Mouse (Mus musculus) lung, embryonic 15.5 days (tissue): Measurements from ENCODE around the gene Pde6d. TPM values are rescaled to one million over a fixed set of nuclear protein-coding genes. Genes with fewer than 3 reads are reported as not detected.

Source experiments
- ATAC-seq: fragments of 200-750 bp; cut with Nextera tagmentation; 2 replicates; pipeline ENCODE4 v1.8.0; 2017; ENCODE audit warnings: moderate number of reproducible peaks, borderline replicate concordance; ENCODE audit not compliant: low FRiP score, low TSS enrichment; ENCODE audit errors: extremely low read depth
- H3K27ac ChIP-seq: fragments of 300-500 bp; sonication (generic); 2 replicates; pipeline ENCODE4 v1.5.1; 2015; ENCODE audit warnings: moderate library complexity, mild to moderate bottlenecking, inconsistent platforms
- H3K27me3 ChIP-seq: fragments of 300-500 bp; sonication (generic); 2 replicates; pipeline ENCODE4 v1.6.1; 2015; ENCODE audit warnings: inconsistent platforms
- H3K36me3 ChIP-seq: fragments of 300-500 bp; sonication (generic); 2 replicates; pipeline ENCODE4 v1.6.1; 2015; ENCODE audit warnings: inconsistent platforms
- H3K4me1 ChIP-seq: fragments of 300-500 bp; sonication (generic); 2 replicates; pipeline ENCODE4 v1.6.1; 2015; ENCODE audit warnings: inconsistent platforms
- H3K4me2 ChIP-seq: fragments of 300-500 bp; sonication (generic); 2 replicates; pipeline ENCODE4 v1.6.1; 2015; ENCODE audit warnings: inconsistent platforms, mild to moderate bottlenecking, moderate library complexity
- H3K4me3 ChIP-seq: fragments of 300-500 bp; sonication (generic); 2 replicates; pipeline ENCODE4 v1.5.1; 2015; ENCODE audit warnings: mild to moderate bottlenecking, inconsistent platforms
- H3K9ac ChIP-seq: fragments of 300-500 bp; sonication (generic); 2 replicates; pipeline ENCODE4 v1.6.1; 2015; ENCODE audit warnings: inconsistent platforms
- H3K9me3 ChIP-seq: fragments of 300-500 bp; sonication (generic); 2 replicates; pipeline ENCODE4 v1.6.1; 2016; ENCODE audit warnings: inconsistent platforms
- WGBS: fragments of 180-500 bp; shearing (Covaris S2); methylation state at CpG from one replicate; pipeline ENCODE4 v1.1.7; 2015; 5-methylcytosine and 5-hydroxymethylcytosine counted together
- polyA plus RNA-seq: library from polyadenylated mRNA; unstranded; fragments of >200 nt; fragmentation: Nextera tagmentation; extraction: Ambion mirVana; gene quantifications from 2 replicates; pipeline ENCODE4 v1.2.1, GENCODE M21; 2015

Pde6d gene
- polyA plus RNA-seq, 1 experiment from 2014 or later: 64.4 TPM

DNA sequence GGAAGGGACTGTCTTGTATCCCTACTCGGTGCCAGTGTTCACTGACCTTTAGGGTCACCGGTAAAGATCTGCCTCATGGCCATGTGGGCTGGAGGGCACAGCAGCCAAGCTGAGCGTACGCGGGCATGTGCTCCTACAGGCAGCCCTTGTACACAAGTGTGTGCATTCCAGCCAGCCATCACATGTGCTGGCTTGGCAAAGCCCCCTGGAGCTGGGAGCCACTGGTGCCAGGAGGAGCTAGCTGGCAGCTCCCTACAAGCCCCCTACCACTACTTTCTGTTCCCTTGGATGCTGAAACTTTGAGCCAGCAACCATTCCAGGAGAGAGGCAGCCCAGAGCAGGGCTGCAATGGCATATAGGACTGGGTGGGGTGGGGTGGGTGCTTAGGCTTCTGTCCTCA, 76.0 kb downstream of the Pde6d start:
- WGBS: 81% methylated on average over 5 of the region's 5 CpGs
- Histone ChIP-seq H3K9me3 (no peaks in the 10 kb centered on the region), H3K36me3 (no peaks in the 10 kb centered on the region), H3K27ac (no peak overlapping the region), H3K27me3 (no peaks in the 10 kb centered on the region), H3K4me2 (no peak overlapping the region), H3K9ac (no peak overlapping the region), H3K4me1 (peaks cover 51% of the 10 kb centered on the region), H3K4me3 (no peak overlapping the region)
- ATAC-seq: no peak

DNA sequence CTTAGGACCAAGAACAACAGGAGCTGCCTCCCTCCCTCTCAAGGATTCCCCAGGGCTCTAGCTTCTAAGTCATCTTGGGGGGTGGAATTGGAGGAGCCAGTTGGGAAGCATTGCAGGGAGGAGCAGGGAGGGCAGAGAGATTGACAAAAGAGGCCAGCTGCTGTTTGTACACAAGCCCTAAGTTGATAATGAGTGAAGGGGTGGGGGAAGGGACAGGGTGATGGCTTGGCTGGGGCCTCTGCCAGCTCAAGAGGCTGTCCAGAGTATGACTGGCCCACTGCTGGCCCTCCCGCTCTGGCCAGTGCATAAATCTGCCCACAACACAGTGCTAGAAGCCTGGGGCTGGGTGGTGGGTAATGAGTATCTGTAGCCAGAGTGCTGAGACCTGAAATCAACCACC, 77.0 kb downstream of the Pde6d start:
- H3K4me2 ChIP-seq: peak overlapping the region; percentile 85
- H3K9me3 ChIP-seq: no peaks in the 10 kb centered on the region
- peak overlapping the region; percentile 64 for H3K9ac ChIP-seq
- ATAC-seq: no peak
- H3K36me3 ChIP-seq: no peaks in the 10 kb centered on the region
- H3K27ac ChIP-seq: peak overlapping the region; percentile 99
- peak overlapping the region; percentile 45; the same call in 1 of the 2 replicates for H3K4me3 ChIP-seq
- no peaks in the 10 kb centered on the region for H3K27me3 ChIP-seq
- 47% methylated on average over 1 of the region's 1 CpGs for WGBS
- peaks cover 54% of the 10 kb centered on the region for H3K4me1 ChIP-seq

DNA sequence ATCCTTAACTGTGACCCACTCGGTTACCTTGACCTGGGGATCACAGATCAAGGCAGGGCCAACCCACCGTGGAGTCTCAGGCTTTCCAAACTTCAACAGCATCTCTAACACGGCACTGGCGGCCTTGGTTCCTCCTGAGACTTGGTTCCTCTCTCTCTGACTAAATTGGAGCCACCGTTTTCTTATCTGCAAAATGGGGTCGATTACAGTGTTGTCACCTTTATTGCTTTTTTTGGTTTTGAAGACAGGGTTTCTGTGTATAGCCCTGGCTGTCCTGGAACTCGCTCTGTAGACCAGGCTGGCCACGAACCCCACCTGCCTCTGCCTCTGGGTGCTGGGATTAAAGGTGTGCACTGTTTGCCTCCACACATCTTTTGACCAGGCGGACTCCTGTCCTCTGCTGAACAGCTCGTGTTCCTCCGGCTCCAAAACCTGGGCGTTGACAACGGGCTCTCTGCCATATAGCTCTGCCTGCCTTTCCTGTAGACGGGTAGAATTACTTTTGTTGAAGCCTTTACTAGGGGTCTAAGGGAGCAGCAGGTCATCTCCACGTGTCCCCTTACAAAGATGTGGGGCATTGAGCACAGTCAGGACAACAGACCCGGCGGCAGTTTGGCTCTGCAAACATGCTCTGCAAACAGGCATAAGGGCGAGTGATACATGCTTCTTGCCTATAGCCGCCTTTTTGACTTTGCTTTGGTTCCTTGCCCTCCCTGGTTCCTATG, 77.6 kb downstream of the Pde6d start:
- no peaks in the 10 kb centered on the region for H3K36me3 ChIP-seq
- H3K27me3 ChIP-seq: no peaks in the 10 kb centered on the region
- H3K27ac ChIP-seq: peak overlapping the region; percentile 99
- peak overlapping the region; percentile 64 for H3K9ac ChIP-seq
- peaks cover 59% of the 10 kb centered on the region for H3K4me1 ChIP-seq
- WGBS: 11% methylated on average over 19 of the region's 19 CpGs
- H3K4me3 ChIP-seq: peak overlapping the region; percentile 45
- peak overlapping the region; percentile 85 for H3K4me2 ChIP-seq
- no peaks in the 10 kb centered on the region for H3K9me3 ChIP-seq
- ATAC-seq: no peak

DNA sequence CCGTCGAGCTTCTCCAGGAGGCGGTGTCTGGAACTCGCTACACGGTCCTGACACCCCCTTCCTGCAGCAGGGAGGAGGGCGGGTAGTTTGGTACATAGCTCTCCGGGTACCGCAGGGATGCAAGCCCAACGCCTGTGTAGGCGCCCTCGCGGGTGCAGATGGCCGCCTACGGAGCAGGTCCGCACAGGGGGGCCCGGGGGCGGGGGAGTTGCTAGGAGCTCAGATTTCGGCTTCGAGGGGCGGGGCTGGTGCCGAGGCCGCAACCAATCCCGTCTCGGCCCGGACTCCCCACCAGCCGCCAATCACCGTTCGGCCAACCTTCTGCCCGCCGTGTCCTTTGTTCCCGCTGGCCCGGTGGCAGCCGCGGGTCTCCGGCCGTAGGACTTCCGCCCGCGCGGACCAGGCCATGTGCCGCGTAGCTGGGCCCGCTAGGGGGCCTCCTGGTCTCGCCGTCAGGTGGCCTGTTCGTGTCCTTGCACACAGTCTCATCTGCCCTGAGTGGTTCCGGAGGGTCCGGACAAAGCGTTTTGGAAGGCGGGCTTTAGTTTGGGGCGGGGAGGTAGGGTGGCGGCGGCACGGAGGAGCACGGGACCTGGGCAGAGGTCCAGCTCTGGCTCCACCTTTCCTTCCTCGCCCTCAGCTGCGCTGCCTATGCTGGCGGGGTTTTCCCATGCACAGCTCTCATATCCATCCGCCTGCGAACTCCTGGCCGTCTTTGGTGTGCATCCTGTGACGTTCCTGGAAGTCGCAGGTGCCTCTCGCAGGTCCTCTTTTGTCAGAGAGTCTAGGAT, 78.3 kb downstream of the Pde6d start:
- Histone ChIP-seq H3K36me3 (no peaks in the 10 kb centered on the region), H3K4me1 (peaks cover 61% of the 10 kb centered on the region), H3K9me3 (no peaks in the 10 kb centered on the region), H3K9ac (peak overlapping the region; percentile 64), H3K4me2 (peak overlapping the region; percentile 85), H3K27me3 (no peaks in the 10 kb centered on the region), H3K27ac (peak overlapping the region; percentile 99), H3K4me3 (peak overlapping the region; percentile 45)
- under 1% methylated on average over 64 of the region's 64 CpGs for WGBS
- peak; percentile 90 for ATAC-seq

DNA sequence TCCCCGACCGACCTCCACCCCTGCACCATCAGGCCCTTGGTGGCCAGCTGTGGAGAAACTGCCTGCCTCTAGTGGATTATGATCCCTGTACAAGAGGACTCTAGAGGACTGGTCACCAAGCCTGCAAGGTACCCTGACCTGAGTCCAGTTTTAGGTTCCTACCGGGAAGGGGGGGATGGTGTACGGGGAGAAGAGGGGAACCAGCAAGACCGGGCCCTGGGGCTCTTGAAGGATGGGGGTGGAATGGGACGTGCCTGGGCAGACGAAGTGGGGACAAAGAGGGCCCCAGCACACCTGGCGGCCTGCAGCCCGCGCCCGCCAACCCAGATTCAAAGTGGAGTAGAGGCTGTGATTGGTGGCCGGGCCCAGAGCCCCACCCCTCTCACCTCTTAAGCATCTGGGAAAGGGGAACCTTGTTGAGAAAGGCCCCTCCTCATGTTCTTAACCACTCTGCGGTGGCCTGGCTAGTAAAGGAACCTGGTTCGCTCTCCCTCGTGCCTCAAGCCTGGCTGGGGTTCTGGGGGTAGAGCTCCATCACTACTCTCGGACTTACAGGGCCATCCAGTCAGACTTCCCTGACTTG, 79.2 kb downstream of the Pde6d start:
- peak overlapping the region; percentile 64 for H3K9ac ChIP-seq
- WGBS: 17% methylated on average over 16 of the region's 16 CpGs
- peaks cover 69% of the 10 kb centered on the region for H3K4me1 ChIP-seq
- no peaks in the 10 kb centered on the region for H3K36me3 ChIP-seq
- H3K4me3 ChIP-seq: peak overlapping the region; percentile 45
- peak overlapping the region; percentile 85 for H3K4me2 ChIP-seq
- ATAC-seq: peak; percentile 33
- H3K27me3 ChIP-seq: no peaks in the 10 kb centered on the region
- H3K27ac ChIP-seq: peak overlapping the region; percentile 99
- H3K9me3 ChIP-seq: no peaks in the 10 kb centered on the region

DNA sequence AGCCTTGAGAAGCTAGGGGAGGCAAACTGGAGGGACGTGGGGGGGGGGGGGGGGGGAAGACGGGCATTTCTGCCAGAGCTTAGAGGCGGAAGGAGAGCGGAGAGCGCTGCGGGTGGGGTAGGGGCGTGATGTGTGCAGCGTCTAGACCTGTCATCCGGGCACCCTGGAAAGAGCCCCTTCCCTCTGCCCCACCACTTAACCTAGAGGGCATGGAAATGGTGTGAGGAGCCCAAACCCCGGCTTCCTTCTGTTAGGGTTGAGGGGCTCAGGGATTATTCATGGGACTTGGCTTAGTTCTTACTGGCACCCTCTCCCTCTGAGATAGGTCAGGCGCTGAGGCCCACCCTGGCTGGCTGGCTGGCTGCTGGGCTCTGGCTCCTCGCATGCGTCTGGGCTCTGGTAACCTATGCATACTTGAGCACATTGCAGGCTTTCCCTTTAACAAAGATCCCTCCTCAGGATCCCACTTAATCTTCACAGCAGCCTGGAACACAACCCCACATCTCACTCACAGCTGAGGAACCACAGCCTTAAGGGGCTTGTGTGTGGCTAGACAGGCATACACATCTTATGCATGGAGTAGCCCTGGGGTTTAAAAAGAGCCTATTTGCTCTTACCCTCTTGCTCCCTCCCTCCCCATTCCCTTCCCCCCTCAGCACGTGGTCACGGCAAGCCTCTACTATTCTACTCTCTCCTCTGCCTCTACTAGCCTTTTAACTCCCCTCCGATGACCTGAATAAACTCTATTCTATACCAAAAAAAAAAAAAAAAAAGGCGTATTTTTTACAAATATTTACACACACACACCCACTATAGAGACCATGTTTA, 80.0 kb downstream of the Pde6d start:
- Histone ChIP-seq H3K4me1 (peaks cover 77% of the 10 kb centered on the region), H3K27ac (peak overlapping the region; percentile 99), H3K9ac (peak overlapping the region; percentile 27), H3K27me3 (no peaks in the 10 kb centered on the region), H3K4me2 (peak overlapping the region; percentile 85), H3K36me3 (no peaks in the 10 kb centered on the region), H3K9me3 (no peaks in the 10 kb centered on the region), H3K4me3 (no peak overlapping the region)
- 25% methylated on average over 15 of the region's 17 CpGs for WGBS
- ATAC-seq: no peak

DNA sequence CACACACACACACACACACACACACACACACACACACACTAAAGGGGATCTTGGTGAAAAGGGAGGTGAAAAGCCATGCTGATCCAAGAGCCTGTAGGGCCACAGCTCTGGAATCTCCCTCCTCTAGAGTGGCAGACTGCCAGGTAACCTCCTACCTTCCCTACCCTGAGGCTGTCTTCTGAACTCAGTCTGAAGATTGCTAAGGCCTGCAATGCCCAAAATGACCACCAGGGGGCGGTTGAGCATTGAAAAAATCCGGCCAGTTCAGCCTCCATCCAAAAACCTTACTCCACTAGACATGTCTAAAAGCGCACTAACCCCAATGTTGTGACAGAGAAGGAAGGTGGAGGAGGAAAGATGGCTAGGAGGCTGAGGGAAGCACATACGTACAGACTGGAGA, 80.9 kb downstream of the Pde6d start:
- Histone ChIP-seq H3K9me3 (no peaks in the 10 kb centered on the region), H3K4me1 (peaks cover 84% of the 10 kb centered on the region), H3K4me2 (peak overlapping the region; percentile 32), H3K9ac (peak overlapping the region; percentile 27; the same call in 1 of the 2 replicates), H3K27me3 (no peaks in the 10 kb centered on the region), H3K27ac (peak overlapping the region; percentile 99), H3K36me3 (no peaks in the 10 kb centered on the region), H3K4me3 (no peak overlapping the region)
- WGBS: 0% methylated on average over 4 of the region's 4 CpGs
- ATAC-seq: no peak

DNA sequence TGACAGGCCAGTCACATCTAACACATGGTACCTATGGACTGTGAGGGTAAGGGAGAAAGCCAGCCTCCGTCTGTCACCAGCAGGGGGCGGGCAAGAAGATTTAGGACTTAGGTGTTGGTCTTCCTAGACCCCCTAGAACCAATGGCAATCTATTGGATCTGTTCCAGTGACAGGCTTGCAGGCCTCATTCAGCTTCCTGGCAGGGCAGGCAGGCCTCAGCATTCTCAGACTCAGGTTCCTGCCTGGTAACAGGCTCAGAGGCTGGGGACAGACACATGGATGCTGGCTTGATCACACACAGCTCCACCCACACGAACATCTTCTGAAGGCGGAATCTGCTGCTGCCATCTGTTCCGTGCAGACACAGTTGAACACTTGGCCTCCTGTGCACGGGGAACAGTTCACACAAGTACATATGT, 81.3 kb downstream of the Pde6d start:
- Histone ChIP-seq H3K27ac (peak overlapping the region; percentile 54), H3K27me3 (no peaks in the 10 kb centered on the region), H3K36me3 (no peaks in the 10 kb centered on the region), H3K9me3 (no peaks in the 10 kb centered on the region), H3K4me3 (no peak overlapping the region), H3K9ac (no peak overlapping the region), H3K4me2 (no peak overlapping the region), H3K4me1 (peaks cover 80% of the 10 kb centered on the region)
- no peak for ATAC-seq
- WGBS: 20% methylated on average over 6 of the region's 6 CpGs

DNA sequence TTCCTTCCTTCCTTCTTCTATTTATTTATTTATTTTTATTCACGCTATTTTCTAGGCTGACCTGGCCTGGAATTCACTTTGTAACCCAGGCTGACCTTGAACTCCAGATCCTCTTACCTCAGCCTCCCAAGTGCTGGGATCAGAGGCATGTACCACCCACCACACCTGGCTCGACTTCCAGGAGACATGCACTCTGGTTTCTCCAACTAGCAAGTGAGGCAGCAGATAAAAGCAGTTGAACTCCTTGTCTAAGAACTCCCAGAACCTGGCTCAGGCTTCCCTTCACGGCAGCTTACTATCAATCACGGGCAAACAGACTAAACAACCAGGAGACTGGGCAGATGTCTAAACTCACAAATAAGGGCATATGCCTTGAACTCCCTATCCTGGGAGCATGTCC, 81.7 kb downstream of the Pde6d start:
- no peaks in the 10 kb centered on the region for H3K9me3 ChIP-seq
- WGBS: 52% methylated on average over 4 of the region's 4 CpGs
- H3K4me2 ChIP-seq: no peak overlapping the region
- ATAC-seq: no peak
- no peaks in the 10 kb centered on the region for H3K27me3 ChIP-seq
- no peaks in the 10 kb centered on the region for H3K36me3 ChIP-seq
- no peak overlapping the region for H3K9ac ChIP-seq
- H3K4me1 ChIP-seq: peaks cover 77% of the 10 kb centered on the region
- no peak overlapping the region for H3K27ac ChIP-seq
- H3K4me3 ChIP-seq: no peak overlapping the region

DNA sequence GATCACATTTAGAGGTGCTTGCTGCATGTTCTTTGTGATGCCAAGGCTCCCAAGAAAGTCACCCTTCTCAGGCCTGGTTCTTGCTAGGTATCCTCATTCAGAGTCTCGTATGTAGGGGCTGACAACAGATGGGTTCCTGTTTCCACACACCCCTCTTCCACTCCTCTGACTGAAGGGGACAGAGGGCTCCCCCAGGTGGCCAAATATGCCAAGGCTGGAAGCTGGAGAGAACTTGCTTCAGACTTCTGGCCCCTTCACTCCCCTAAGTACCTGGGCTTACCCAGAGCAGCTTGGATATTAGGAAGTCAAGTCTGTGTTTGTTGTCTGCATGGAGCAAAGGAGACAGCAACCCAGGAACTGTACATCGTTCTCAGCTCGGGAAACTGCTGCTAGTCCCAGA, 82.5 kb downstream of the Pde6d start:
- Histone ChIP-seq H3K27ac (no peak overlapping the region), H3K4me1 (peaks cover 69% of the 10 kb centered on the region), H3K9ac (no peak overlapping the region; the same call in 1 of the 2 replicates), H3K4me3 (no peak overlapping the region), H3K36me3 (no peaks in the 10 kb centered on the region), H3K9me3 (no peaks in the 10 kb centered on the region), H3K4me2 (no peak overlapping the region), H3K27me3 (no peaks in the 10 kb centered on the region)
- 27% methylated on average over 3 of the region's 3 CpGs for WGBS
- ATAC-seq: no peak

DNA sequence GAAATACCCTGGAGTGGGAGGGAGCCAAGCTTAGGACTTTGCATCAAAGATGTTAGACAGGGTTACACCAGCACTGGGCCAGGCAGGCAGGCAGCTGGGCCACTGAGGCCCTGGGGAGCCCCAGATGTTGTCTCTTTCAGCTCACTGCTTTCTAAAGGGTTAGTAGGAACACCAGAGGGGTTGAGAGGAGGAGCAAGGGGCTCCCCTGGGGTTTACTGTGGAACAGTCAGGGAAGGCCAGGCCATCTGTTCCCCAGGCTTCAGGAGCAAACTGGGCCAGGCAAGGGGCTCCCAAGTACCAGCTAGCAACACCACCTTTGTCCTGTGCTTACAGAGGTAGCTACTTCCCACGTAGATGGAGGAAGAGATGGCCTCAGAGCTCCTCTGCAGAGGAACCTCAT, 83.8 kb downstream of the Pde6d start:
- H3K36me3 ChIP-seq: no peaks in the 10 kb centered on the region
- H3K4me3 ChIP-seq: no peak overlapping the region
- no peak overlapping the region for H3K4me2 ChIP-seq
- H3K27me3 ChIP-seq: no peaks in the 10 kb centered on the region
- H3K9me3 ChIP-seq: no peaks in the 10 kb centered on the region
- WGBS: 41% methylated on average over 1 of the region's 1 CpGs
- H3K9ac ChIP-seq: no peak overlapping the region
- ATAC-seq: no peak
- H3K4me1 ChIP-seq: peaks cover 61% of the 10 kb centered on the region
- peak overlapping the region; percentile 86 for H3K27ac ChIP-seq
